Mouse (Mus musculus): Measurements from ENCODE around the gene S100g.

The S100g gene

GRCm38 (mm10) chrX:162964383-162964782 lies at the start of gene S100g:
TSS of gene S100g (minus strand) at chrX:162964599.
- 66% methylated on average over 3 of the region's 3 CpGs for WGBS

- 70% methylated on average over 3 of the region's 3 CpGs for WGBS
These were observed 27.7 kb upstream of the S100g start for GRCm38 (mm10) chrX:162992121-162992520.

- 70% methylated on average over 4 of the region's 4 CpGs for WGBS
These were observed 27.0 kb upstream of the S100g start for GRCm38 (mm10) chrX:162991396-162991795.

GRCm38 (mm10) chrX:162986876-162987495 lies 22.6 kb upstream of the S100g start:
- WGBS: 93% methylated on average over 10 of the region's 10 CpGs

GRCm38 (mm10) chrX:162976194-162976593 lies 11.8 kb upstream of the S100g start:
- 87% methylated on average over 3 of the region's 3 CpGs for WGBS

GRCm38 (mm10) chrX:162967456-162967855 lies 3.1 kb upstream of the S100g start:
- WGBS: 88% methylated on average over 8 of the region's 8 CpGs

GRCm38 (mm10) chrX:162963840-162964239 lies 559 bp downstream of the S100g start:
- 71% methylated on average over 4 of the region's 4 CpGs for WGBS

- WGBS: 71% methylated on average over 3 of the region's 3 CpGs
These were observed 6.5 kb downstream of the S100g start for GRCm38 (mm10) chrX:162957921-162958320.

- 9% methylated on average over 3 of the region's 3 CpGs for WGBS
These were observed 14.5 kb downstream of the S100g start for GRCm38 (mm10) chrX:162949811-162950439.

- 86% methylated on average over 1 of the region's 1 CpGs for WGBS
These were observed 22.4 kb downstream of the S100g start for GRCm38 (mm10) chrX:162942027-162942426.

GRCm38 (mm10) chrX:162931467-162931866 lies 32.9 kb downstream of the S100g start:
- WGBS: 100% methylated on average over 2 of the region's 2 CpGs

GRCm38 (mm10) chrX:162921487-162922125 lies 42.8 kb downstream of the S100g start:
- 70% methylated on average over 8 of the region's 8 CpGs for WGBS

- 24% methylated on average over 5 of the region's 5 CpGs for WGBS
These were observed 48.7 kb downstream of the S100g start for GRCm38 (mm10) chrX:162915697-162916096.

- WGBS: 66% methylated on average over 3 of the region's 3 CpGs
These were observed 50.7 kb downstream of the S100g start for GRCm38 (mm10) chrX:162913651-162914050.
